Mouse (Mus musculus): ENCODE measurements around the gene Kmt5b.

Kmt5b gene

GRCm38 (mm10) chr19:3768697-3769383 lies 1.6 kb downstream of the Kmt5b start:
- DNase-seq: peak; percentile 98

GRCm38 (mm10) chr19:3769533-3769932 lies 2.3 kb downstream of the Kmt5b start:
- no peak for DNase-seq

GRCm38 (mm10) chr19:3774159-3774558 lies 6.9 kb downstream of the Kmt5b start:
- DNase-seq: peak; percentile 21

GRCm38 (mm10) chr19:3778713-3779112 lies 11.5 kb downstream of the Kmt5b start:
- no peak for DNase-seq

- DNase-seq: peak in 1 of 2 experiments; percentile 32
These were observed 22.9 kb downstream of the Kmt5b start for GRCm38 (mm10) chr19:3790077-3790476.

GRCm38 (mm10) chr19:3805526-3805925 lies 38.3 kb downstream of the Kmt5b start:
- no peak for DNase-seq

- no peak for DNase-seq
These were observed 43.5 kb downstream of the Kmt5b start for GRCm38 (mm10) chr19:3810536-3811233.

- peak; percentile 57 to 64 for DNase-seq
These were observed 47.2 kb downstream of the Kmt5b start for GRCm38 (mm10) chr19:3814461-3814860.

GRCm38 (mm10) chr19:3815824-3816223 lies 48.6 kb downstream of the Kmt5b start:
- DNase-seq: no peak

- no peak for DNase-seq
These were observed 51.9 kb downstream of the Kmt5b start for GRCm38 (mm10) chr19:3819080-3819479.

GRCm38 (mm10) chr19:3819899-3820444 lies 52.8 kb downstream of the Kmt5b start:
- DNase-seq: no peak

GRCm38 (mm10) chr19:3825044-3825443 lies 57.8 kb downstream of the Kmt5b start:
- DNase-seq: no peak

- DNase-seq: no peak
These were observed 62.6 kb downstream of the Kmt5b start for GRCm38 (mm10) chr19:3829863-3830262.

GRCm38 (mm10) chr19:3831716-3832115 lies 64.5 kb downstream of the Kmt5b start:
- DNase-seq: peak in 1 of 2 experiments; percentile 11

GRCm38 (mm10) chr19:3832851-3833353 lies 65.7 kb downstream of the Kmt5b start:
- DNase-seq: peak; percentile 95

GRCm38 (mm10) chr19:3834301-3834700 lies 67.1 kb downstream of the Kmt5b start:
- DNase-seq: no peak

GRCm38 (mm10) chr19:3836791-3837190 lies 69.6 kb downstream of the Kmt5b start:
- DNase-seq: no peak

- no peak for DNase-seq
These were observed 71.7 kb downstream of the Kmt5b start for GRCm38 (mm10) chr19:3838931-3839330.

- no peak for DNase-seq
These were observed 72.5 kb downstream of the Kmt5b start for GRCm38 (mm10) chr19:3839686-3840085.

- DNase-seq: no peak
These were observed 73.0 kb downstream of the Kmt5b start for GRCm38 (mm10) chr19:3840214-3840651.

GRCm38 (mm10) chr19:3840685-3841084 lies 73.5 kb downstream of the Kmt5b start:
- DNase-seq: no peak

GRCm38 (mm10) chr19:3842359-3843148 lies 75.3 kb downstream of the Kmt5b start:
- no peak for DNase-seq

- DNase-seq: no peak
These were observed 76.4 kb downstream of the Kmt5b start for GRCm38 (mm10) chr19:3843629-3844028.
